Mouse (Mus musculus) kidney, embryonic 14.5 days (tissue): ENCODE measurements around the gene Rab29. TPM values are rescaled to one million over a fixed set of nuclear protein-coding genes. Genes with fewer than 3 reads are reported as not detected.

Experiments used
- ATAC-seq: fragments of 200-750 bp; cut with Nextera tagmentation; 2 replicates; pipeline ENCODE4 v1.8.0; 2017; ENCODE audit warnings: moderate number of reproducible peaks, mild to moderate bottlenecking, moderate TSS enrichment, moderate library complexity; ENCODE audit not compliant: low FRiP score, low TSS enrichment
- H3K27ac ChIP-seq: fragments of 300-500 bp; sonication (generic); 2 replicates; pipeline ENCODE4 v1.5.1; 2014; ENCODE audit warnings: low read depth, mild to moderate bottlenecking, low read length, moderate library complexity, mixed read lengths
- H3K27me3 ChIP-seq: fragments of 300-500 bp; sonication (generic); 2 replicates; pipeline ENCODE4 v1.6.1; 2014; ENCODE audit warnings: mild to moderate bottlenecking, low read length; ENCODE audit not compliant: control insufficient read depth, insufficient read depth
- H3K36me3 ChIP-seq: fragments of 300-500 bp; sonication (generic); 2 replicates; pipeline ENCODE4 v1.6.1; 2014; ENCODE audit warnings: low read length, mixed read lengths; ENCODE audit not compliant: control insufficient read depth, insufficient read depth
- H3K4me1 ChIP-seq: fragments of 300-500 bp; sonication (generic); 2 replicates; pipeline ENCODE4 v1.6.1; 2014; ENCODE audit warnings: low read length, mixed read lengths; ENCODE audit not compliant: control insufficient read depth, insufficient read depth
- H3K4me2 ChIP-seq: fragments of 300-500 bp; sonication (generic); replicated peaks from 2 replicates; pipeline ENCODE4 v1.6.1; 2014; ENCODE audit warnings: low read depth, mild to moderate bottlenecking, low read length
- H3K4me3 ChIP-seq: fragments of 300-500 bp; sonication (generic); 2 replicates; pipeline ENCODE4 v1.5.1; 2014; ENCODE audit warnings: mild to moderate bottlenecking, low read length
- H3K9ac ChIP-seq: fragments of 300-500 bp; sonication (generic); 2 replicates; pipeline ENCODE4 v1.6.1; 2014; ENCODE audit warnings: low read depth, mild to moderate bottlenecking, low read length, moderate library complexity
- H3K9me3 ChIP-seq: fragments of 300-500 bp; sonication (generic); 2 replicates; pipeline ENCODE4 v1.6.1; 2016; ENCODE audit warnings: low read length; ENCODE audit not compliant: control insufficient read depth
- WGBS: fragments of 180-500 bp; shearing (Covaris S2); extraction: QIAGEN DNeasy Blood & Tissue Kit; methylation state at CpG from one replicate; pipeline ENCODE4 v1.1.7; 2014; 5-methylcytosine and 5-hydroxymethylcytosine counted together
- polyA plus RNA-seq: library from polyadenylated mRNA; unstranded; fragments of >200 nt; fragmentation: Nextera tagmentation; extraction: Ambion mirVana; gene quantifications from 2 replicates; pipeline ENCODE4 v1.2.1, GENCODE M21; 2014

Gene Rab29
- polyA plus RNA-seq, 1 experiment from 2014 or later, result 15.4 TPM

DNA sequence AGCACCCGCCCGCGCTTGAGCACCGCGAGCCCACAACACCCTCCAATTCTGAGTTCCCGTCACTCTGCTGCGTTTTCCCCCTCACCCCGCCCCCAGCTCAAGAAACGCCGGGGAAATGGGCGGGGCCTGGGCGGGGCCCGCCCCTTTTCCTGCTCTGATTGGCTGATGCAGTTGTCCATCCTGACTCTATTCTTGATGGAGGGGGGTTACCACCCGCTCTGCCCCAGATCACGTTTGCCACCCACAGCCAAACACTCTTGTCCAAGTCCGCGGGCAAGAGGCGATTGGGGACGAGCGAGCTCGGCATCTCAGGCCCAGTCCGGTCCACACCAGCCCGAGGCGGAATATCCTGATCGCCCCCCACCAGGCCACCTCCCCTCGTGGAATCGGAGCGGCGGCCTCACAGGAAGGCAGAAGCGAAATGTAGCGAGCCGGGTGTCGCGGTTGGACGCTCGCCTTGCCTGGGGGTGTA is 39.2 kb upstream of the Rab29 start:
- peaks cover 7% of the 10 kb centered on the region for H3K4me1 ChIP-seq

GRCm38 (mm10) chr1:131828297-131829126 is 38.5 kb upstream of the Rab29 start:
- peak overlapping the region; percentile 71 for H3K4me3 ChIP-seq
- H3K4me2 ChIP-seq, result peak overlapping the region; percentile 57
- H3K36me3 ChIP-seq, result peaks cover 16% of the 10 kb centered on the region; the same call in 1 of the 2 replicates
- H3K27me3 ChIP-seq, result no peaks in the 10 kb centered on the region
- 1% methylated on average over 20 of the region's 22 CpGs for WGBS
- H3K9me3 ChIP-seq, result no peaks in the 10 kb centered on the region
- peak overlapping the region; percentile 72 for H3K9ac ChIP-seq
- H3K27ac ChIP-seq, result peak overlapping the region; percentile 77
- ATAC-seq, result peak; percentile 77
- H3K4me1 ChIP-seq, result peaks cover 7% of the 10 kb centered on the region

More for the DNA sequence above, 39.2 kb upstream of the Rab29 start:
- Histone ChIP-seq H3K4me2 (peak overlapping the region; percentile 57), H3K4me3 (peak overlapping the region; percentile 71), H3K9ac (peak overlapping the region; percentile 72), H3K36me3 (peaks cover 12% of the 10 kb centered on the region; the same call in 1 of the 2 replicates), H3K9me3 (no peaks in the 10 kb centered on the region), H3K27ac (peak overlapping the region; percentile 77), H3K27me3 (no peaks in the 10 kb centered on the region)
- ATAC-seq, result peak; percentile 94
- WGBS, result under 1% methylated on average over 36 of the region's 36 CpGs

GRCm38 (mm10) chr1:131829279-131829678 is 37.7 kb upstream of the Rab29 start:
- Histone ChIP-seq H3K9ac (peak overlapping the region; percentile 72), H3K27me3 (no peaks in the 10 kb centered on the region), H3K9me3 (no peaks in the 10 kb centered on the region), H3K4me3 (peak overlapping the region; percentile 71; the same call in 1 of the 2 replicates), H3K27ac (no peak overlapping the region), H3K4me2 (peak overlapping the region; percentile 57), H3K4me1 (peaks cover 7% of the 10 kb centered on the region), H3K36me3 (peaks cover 21% of the 10 kb centered on the region; the same call in 1 of the 2 replicates)
- no peak for ATAC-seq
- WGBS, result 32% methylated on average over 5 of the region's 5 CpGs

- Histone ChIP-seq H3K27ac (no peak overlapping the region), H3K36me3 (peaks cover 25% of the 10 kb centered on the region; the same call in 1 of the 2 replicates), H3K27me3 (no peaks in the 10 kb centered on the region), H3K4me1 (peaks cover 7% of the 10 kb centered on the region), H3K9me3 (no peaks in the 10 kb centered on the region), H3K9ac (no peak overlapping the region), H3K4me3 (no peak overlapping the region), H3K4me2 (no peak overlapping the region)
- ATAC-seq, result no peak
- 89% methylated on average over 15 of the region's 15 CpGs for WGBS
These were observed 36.5 kb upstream of the Rab29 start for GRCm38 (mm10) chr1:131830561-131830960.

DNA sequence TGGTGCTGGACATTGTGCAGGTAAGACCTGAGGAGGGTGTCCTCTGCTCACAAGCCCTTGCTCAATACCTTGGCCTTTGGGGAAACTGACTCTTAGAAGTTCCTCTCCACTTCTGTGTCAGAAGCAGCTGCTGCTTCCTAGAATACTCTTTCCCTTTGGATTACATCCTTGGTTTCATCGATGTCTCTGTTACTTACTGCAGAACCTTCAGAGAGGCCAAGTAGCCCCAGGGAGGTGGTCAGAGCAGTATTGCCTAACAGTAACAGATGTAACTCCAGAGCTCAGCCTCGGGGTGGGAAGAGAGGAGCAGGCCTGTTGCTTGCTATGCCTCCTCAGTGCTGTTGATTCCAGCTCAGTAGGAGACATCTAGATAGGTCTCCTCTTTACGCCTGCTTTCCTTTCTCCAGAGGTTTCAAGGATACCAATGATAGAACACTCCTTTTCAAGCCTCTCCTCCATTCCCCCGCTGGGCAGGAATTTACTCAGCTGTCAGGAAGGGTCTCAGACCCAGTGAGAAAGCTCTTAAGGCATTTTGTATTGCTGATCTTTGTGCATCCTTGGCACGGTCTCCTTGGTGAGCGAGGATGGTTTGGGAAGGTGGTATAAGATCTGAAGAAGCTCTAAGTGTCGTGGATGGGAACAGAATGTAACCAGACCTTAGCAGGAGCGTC is 35.9 kb upstream of the Rab29 start:
- Histone ChIP-seq H3K27me3 (no peaks in the 10 kb centered on the region), H3K4me1 (peaks cover 7% of the 10 kb centered on the region), H3K9ac (no peak overlapping the region), H3K4me2 (no peak overlapping the region), H3K9me3 (no peaks in the 10 kb centered on the region), H3K4me3 (no peak overlapping the region), H3K27ac (no peak overlapping the region), H3K36me3 (peaks cover 25% of the 10 kb centered on the region; the same call in 1 of the 2 replicates)
- WGBS, result 79% methylated on average over 8 of the region's 8 CpGs
- ATAC-seq, result no peak

GRCm38 (mm10) chr1:131837035-131837434 is 30.0 kb upstream of the Rab29 start:
- H3K4me3 ChIP-seq, result no peak overlapping the region
- H3K36me3 ChIP-seq, result peaks cover 37% of the 10 kb centered on the region; the same call in 1 of the 2 replicates
- no peak for ATAC-seq
- no peaks in the 10 kb centered on the region for H3K27me3 ChIP-seq
- no peak overlapping the region for H3K4me2 ChIP-seq
- H3K9ac ChIP-seq, result no peak overlapping the region; the same call in 1 of the 2 replicates
- no peaks in the 10 kb centered on the region for H3K9me3 ChIP-seq
- no peak overlapping the region for H3K27ac ChIP-seq
- H3K4me1 ChIP-seq, result no peaks in the 10 kb centered on the region
- WGBS, result 85% methylated on average over 3 of the region's 3 CpGs

DNA sequence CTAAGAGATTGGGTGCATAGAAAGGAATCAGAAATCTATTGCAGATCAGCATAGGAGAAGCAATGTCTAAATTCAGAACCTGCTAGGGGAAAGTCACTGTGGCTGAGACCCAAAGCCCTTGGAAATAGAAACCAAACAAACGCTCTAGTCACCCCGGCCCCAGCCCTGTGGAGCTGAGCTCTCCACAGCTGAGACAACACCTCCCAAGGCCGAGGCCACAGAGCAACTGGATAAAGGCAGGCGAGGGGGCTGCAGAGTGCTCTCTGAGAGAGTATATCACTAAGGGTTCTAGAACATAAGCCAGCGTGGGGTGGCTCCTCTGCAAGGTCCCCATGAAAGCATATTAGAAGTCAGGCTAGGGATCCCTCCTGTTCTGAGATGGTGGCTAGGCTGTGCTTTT is 28.5 kb upstream of the Rab29 start:
- H3K27me3 ChIP-seq, result no peaks in the 10 kb centered on the region
- 66% methylated on average over 5 of the region's 5 CpGs for WGBS
- no peaks in the 10 kb centered on the region for H3K4me1 ChIP-seq
- peaks cover 40% of the 10 kb centered on the region for H3K36me3 ChIP-seq
- no peak for ATAC-seq
- no peak overlapping the region for H3K9ac ChIP-seq
- no peak overlapping the region for H3K27ac ChIP-seq
- no peak overlapping the region for H3K4me3 ChIP-seq
- no peak overlapping the region for H3K4me2 ChIP-seq
- H3K9me3 ChIP-seq, result no peaks in the 10 kb centered on the region

GRCm38 (mm10) chr1:131839279-131839678 is 27.7 kb upstream of the Rab29 start:
- Histone ChIP-seq H3K9me3 (no peaks in the 10 kb centered on the region), H3K27me3 (no peaks in the 10 kb centered on the region), H3K4me2 (no peak overlapping the region), H3K27ac (no peak overlapping the region), H3K4me1 (no peaks in the 10 kb centered on the region), H3K36me3 (peaks cover 43% of the 10 kb centered on the region), H3K4me3 (no peak overlapping the region), H3K9ac (no peak overlapping the region)
- ATAC-seq, result no peak
- 74% methylated on average over 2 of the region's 2 CpGs for WGBS

- no peak overlapping the region for H3K4me2 ChIP-seq
- no peak overlapping the region for H3K27ac ChIP-seq
- H3K4me1 ChIP-seq, result no peaks in the 10 kb centered on the region
- H3K9ac ChIP-seq, result no peak overlapping the region
- peaks cover 56% of the 10 kb centered on the region for H3K36me3 ChIP-seq
- no peak overlapping the region for H3K4me3 ChIP-seq
- ATAC-seq, result no peak
- no peaks in the 10 kb centered on the region for H3K9me3 ChIP-seq
- no peaks in the 10 kb centered on the region for H3K27me3 ChIP-seq
- WGBS, result 87% methylated on average over 4 of the region's 4 CpGs
These were observed 24.8 kb upstream of the Rab29 start for GRCm38 (mm10) chr1:131842221-131842620.
